Mouse (Mus musculus) hematopoietic stem cell, adult 5-6 weeks (primary cell): ENCODE measurements around the gene 4931440F15Rik. TPM values are rescaled to one million over a fixed set of nuclear protein-coding genes. Genes with fewer than 3 reads are reported as not detected.

Experiments
- ATAC-seq, 2 experiments: fragments of 125-278 bp in 1 of 2; replicated peaks in 1 of 2; 2 replicates each; pipeline ENCODE4 v1.8.0; 2016 to 2017; ENCODE audit warnings: inconsistent platforms in 2 of 2, mild to moderate bottlenecking in 2 of 2, moderate number of reproducible peaks in 2 of 2, low read depth in 1 of 2, moderate TSS enrichment in 1 of 2; ENCODE audit not compliant: low FRiP score in 2 of 2, poor library complexity in 2 of 2, severe bottlenecking in 2 of 2, insufficient read depth in 1 of 2, low TSS enrichment in 1 of 2
- total RNA-seq: library from RNA; stranded (forward); fragments of 172-1452, 232-1000 nt; gene quantifications from 2 replicates; pipeline ENCODE4 v1.2.3, GENCODE M21; 2017

Gene 4931440F15Rik
- total RNA-seq, 1 experiment from 2014 or later: not detected

DNA sequence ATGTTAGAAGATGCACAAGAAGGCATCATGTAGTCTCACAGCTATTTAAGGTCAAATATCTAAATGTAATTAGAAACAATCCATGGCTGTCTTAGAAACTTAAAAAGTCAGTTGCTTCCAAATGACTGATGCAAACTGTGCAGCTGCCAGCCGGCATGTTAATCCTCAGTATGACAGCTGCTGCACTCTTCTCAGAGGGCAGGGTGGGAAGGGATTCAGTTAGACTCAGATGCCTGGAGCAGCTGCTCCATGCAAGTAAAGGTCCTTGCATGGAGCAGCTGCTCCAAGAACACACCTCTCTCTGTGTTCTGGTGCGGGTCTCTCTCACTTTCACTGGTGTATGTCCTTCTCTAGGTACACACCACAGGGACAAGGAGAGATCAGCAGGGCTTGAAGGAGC is 51.2 kb downstream of the 4931440F15Rik start:
- no peak for ATAC-seq

Other genes starting within 250 kb of the 4931440F15Rik start
- 126 and 139 TPM in 2 replicates for gene Rtn4, start 132.7 kb downstream of the 4931440F15Rik start, total RNA-seq
- gene Eml6, start 200.4 kb upstream of the 4931440F15Rik start, total RNA-seq: 4.0 and 8.4 TPM in 2 replicates